Mouse (Mus musculus): Measurements from ENCODE around the gene Ybx1.

Ybx1 gene

GRCm38 (mm10) chr4:119294415-119295133, at the start of gene Ybx1:
Gene Ybx1 (minus strand): TSS chr4:119294604.
- CTCF ChIA-PET = no interaction called here

GRCm38 (mm10) chr4:119338861-119339361, 44.5 kb upstream of the Ybx1 start:
- CTCF ChIA-PET = interaction anchor here (0.6 to 1.0 kb wide), 2 partner anchors 36 to 100 kb away, joined by 4 read pairs; no protein-coding TSS in a partner anchor

GRCm38 (mm10) chr4:119338422-119338821, 44.0 kb upstream of the Ybx1 start:
- CTCF ChIA-PET = no interaction called here

GRCm38 (mm10) chr4:119333487-119333886, 39.1 kb upstream of the Ybx1 start:
- CTCF ChIA-PET = no interaction called here

GRCm38 (mm10) chr4:119320896-119321550, 26.6 kb upstream of the Ybx1 start:
- CTCF ChIA-PET = no interaction called here

GRCm38 (mm10) chr4:119320131-119320830, 25.9 kb upstream of the Ybx1 start, which contains the start of gene Ppih:
Gene Ppih (minus strand): TSS chr4:119320546.
- CTCF ChIA-PET = no interaction called here

GRCm38 (mm10) chr4:119313756-119314155, 19.4 kb upstream of the Ybx1 start:
- CTCF ChIA-PET = no interaction called here

- CTCF ChIA-PET = no interaction called here
Measured at GRCm38 (mm10) chr4:119305418-119305817, 11.0 kb upstream of the Ybx1 start.

- CTCF ChIA-PET = no interaction called here
Measured at GRCm38 (mm10) chr4:119303291-119303690, 8.9 kb upstream of the Ybx1 start.

- CTCF ChIA-PET = no interaction called here
Measured at GRCm38 (mm10) chr4:119301777-119302176, 7.4 kb upstream of the Ybx1 start.

GRCm38 (mm10) chr4:119300761-119301160, 6.4 kb upstream of the Ybx1 start:
- CTCF ChIA-PET = interaction anchor here (0.7 kb wide), 1 partner anchor 17 kb away, joined by 3 read pairs; no protein-coding TSS in a partner anchor

- CTCF ChIA-PET = interaction anchor here (0.6 kb wide), 1 partner anchor 8 kb away, joined by 4 read pairs; no protein-coding TSS in a partner anchor
Measured at GRCm38 (mm10) chr4:119297361-119297760, 3.0 kb upstream of the Ybx1 start.

GRCm38 (mm10) chr4:119295134-119295453, 690 bp upstream of the Ybx1 start:
- CTCF ChIA-PET = no interaction called here

- CTCF ChIA-PET = no interaction called here
Measured at GRCm38 (mm10) chr4:119293574-119294258, 688 bp downstream of the Ybx1 start.

GRCm38 (mm10) chr4:119292771-119293573, 1.4 kb downstream of the Ybx1 start:
- CTCF ChIA-PET = no interaction called here

- CTCF ChIA-PET = no interaction called here
Measured at GRCm38 (mm10) chr4:119291921-119292320, 2.5 kb downstream of the Ybx1 start.

GRCm38 (mm10) chr4:119285336-119285735, 9.1 kb downstream of the Ybx1 start:
- CTCF ChIA-PET = interaction anchor here (0.6 kb wide), 1 partner anchor 1119 kb away, joined by 3 read pairs; no protein-coding TSS in a partner anchor

GRCm38 (mm10) chr4:119284861-119285260, 9.5 kb downstream of the Ybx1 start:
- CTCF ChIA-PET = interaction anchor here (0.8 kb wide), 1 partner anchor 46 kb away, joined by 3 read pairs; no protein-coding TSS in a partner anchor

- CTCF ChIA-PET = interaction anchor here (0.5 to 1.5 kb wide), 2 partner anchors 14 to 44 kb away, joined by 3 read pairs; no protein-coding TSS in a partner anchor
Measured at GRCm38 (mm10) chr4:119278784-119279183, 15.6 kb downstream of the Ybx1 start.

GRCm38 (mm10) chr4:119275726-119276125, 18.7 kb downstream of the Ybx1 start:
- CTCF ChIA-PET = no interaction called here

GRCm38 (mm10) chr4:119275226-119275625, 19.2 kb downstream of the Ybx1 start:
- CTCF ChIA-PET = no interaction called here
